Mouse (Mus musculus): ENCODE data around the gene Osr1. TPM values are rescaled to one million over a fixed set of nuclear protein-coding genes. Genes with fewer than 3 reads are reported as not detected.

The Osr1 gene
- polyA plus RNA-seq, 1 experiment from 2014 or later = 0.12 TPM

- H3K36me3 ChIP-seq (replicated peaks; ENCODE audit: insufficient read depth, low read length) = no peaks in the 10 kb centered on the region
- no peak overlapping the region for H3K4me3 ChIP-seq (ENCODE audit: low read depth, low read length)
- no peak overlapping the region for H3K27ac ChIP-seq (ENCODE audit: low read depth)
- H3K4me2 ChIP-seq (ENCODE audit: low read depth, low read length) = no peak overlapping the region
- TF ChIP-seq CTCF (IDR thresholded peaks at IDR 0.05; ENCODE audit: low read depth) = no peak
- TF ChIP-seq EP300 (IDR thresholded peaks at IDR 0.05; ENCODE audit: low read depth) = no peak
- H3K27me3 ChIP-seq (ENCODE audit: insufficient read depth, low read length) = peaks cover 96% of the 10 kb centered on the region
- DNase-seq = no peak
- ATAC-seq = no peak
- WGBS (ENCODE audit: insufficient replicate concordance) = 7% methylated on average over 31 of the region's 31 CpGs
- peaks cover 1% of the 10 kb centered on the region; the same call in 1 of the 2 replicates for H3K4me1 ChIP-seq (ENCODE audit: insufficient read depth)
- H3K9me3 ChIP-seq (ENCODE audit: low read length) = no peaks in the 10 kb centered on the region
- H3K9ac ChIP-seq (replicated peaks) = no peak overlapping the region
Observed at GRCm38 (mm10) chr12:9579301-9580030, 9.6 kb downstream of the Osr1 start.

- Histone ChIP-seq H3K9ac (replicated peaks) (no peak overlapping the region), H3K4me3 (ENCODE audit: low read depth, low read length) (no peak overlapping the region), H3K36me3 (replicated peaks; ENCODE audit: insufficient read depth, low read length) (no peaks in the 10 kb centered on the region), H3K27me3 (ENCODE audit: insufficient read depth, low read length) (peaks cover 92% of the 10 kb centered on the region), H3K4me2 (ENCODE audit: low read depth, low read length) (no peak overlapping the region), H3K27ac (ENCODE audit: low read depth) (no peak overlapping the region), H3K9me3 (ENCODE audit: low read length) (no peaks in the 10 kb centered on the region), H3K4me1 (ENCODE audit: insufficient read depth) (peaks cover 4% of the 10 kb centered on the region)
- DNase-seq = no peak
- ATAC-seq = no peak
- TF ChIP-seq CTCF (IDR thresholded peaks at IDR 0.05; ENCODE audit: low read depth) = no peak
- no peak for TF ChIP-seq EP300 (IDR thresholded peaks at IDR 0.05; ENCODE audit: low read depth)
- WGBS (ENCODE audit: insufficient replicate concordance) = 4% methylated on average over 33 of the region's 33 CpGs
Observed at GRCm38 (mm10) chr12:9580041-9580905, 10.4 kb downstream of the Osr1 start.

GRCm38 (mm10) chr12:9581011-9581410 is 11.1 kb downstream of the Osr1 start:
- Histone ChIP-seq H3K4me1 (ENCODE audit: insufficient read depth) (peaks cover 4% of the 10 kb centered on the region), H3K4me3 (ENCODE audit: low read depth, low read length) (no peak overlapping the region), H3K36me3 (replicated peaks; ENCODE audit: insufficient read depth, low read length) (no peaks in the 10 kb centered on the region), H3K27ac (ENCODE audit: low read depth) (no peak overlapping the region), H3K9ac (replicated peaks) (no peak overlapping the region), H3K4me2 (ENCODE audit: low read depth, low read length) (no peak overlapping the region), H3K27me3 (ENCODE audit: insufficient read depth, low read length) (peaks cover 85% of the 10 kb centered on the region), H3K9me3 (ENCODE audit: low read length) (no peaks in the 10 kb centered on the region)
- TF ChIP-seq CTCF (IDR thresholded peaks at IDR 0.05; ENCODE audit: low read depth) (no peak), EP300 (IDR thresholded peaks at IDR 0.05; ENCODE audit: low read depth) (no peak)
- ATAC-seq (no peak), DNase-seq (no peak)
- WGBS (ENCODE audit: insufficient replicate concordance) = 6% methylated on average over 29 of the region's 30 CpGs

- 8% methylated on average over 12 of the region's 12 CpGs for WGBS (ENCODE audit: insufficient replicate concordance)
- Histone ChIP-seq H3K27me3 (ENCODE audit: insufficient read depth, low read length) (peaks cover 80% of the 10 kb centered on the region), H3K4me2 (ENCODE audit: low read depth, low read length) (no peak overlapping the region), H3K36me3 (replicated peaks; ENCODE audit: insufficient read depth, low read length) (no peaks in the 10 kb centered on the region), H3K27ac (ENCODE audit: low read depth) (no peak overlapping the region), H3K4me3 (ENCODE audit: low read depth, low read length) (no peak overlapping the region), H3K4me1 (ENCODE audit: insufficient read depth) (peaks cover 4% of the 10 kb centered on the region), H3K9ac (replicated peaks) (no peak overlapping the region), H3K9me3 (ENCODE audit: low read length) (no peaks in the 10 kb centered on the region)
- no peak for ATAC-seq
- DNase-seq = no peak
- TF ChIP-seq EP300 (IDR thresholded peaks at IDR 0.05; ENCODE audit: low read depth) = no peak
- no peak for TF ChIP-seq CTCF (IDR thresholded peaks at IDR 0.05; ENCODE audit: low read depth)
Observed at GRCm38 (mm10) chr12:9581506-9581905, 11.6 kb downstream of the Osr1 start.

- no peaks in the 10 kb centered on the region for H3K36me3 ChIP-seq (replicated peaks; ENCODE audit: insufficient read depth, low read length)
- H3K9me3 ChIP-seq (ENCODE audit: low read length) = no peaks in the 10 kb centered on the region
- DNase-seq (no peak), ATAC-seq (no peak)
- no peak overlapping the region for H3K9ac ChIP-seq (replicated peaks)
- no peak for TF ChIP-seq CTCF (IDR thresholded peaks at IDR 0.05; ENCODE audit: low read depth)
- TF ChIP-seq EP300 (IDR thresholded peaks at IDR 0.05; ENCODE audit: low read depth) = no peak
- WGBS (ENCODE audit: insufficient replicate concordance) = 17% methylated on average over 14 of the region's 14 CpGs
- no peak overlapping the region for H3K27ac ChIP-seq (ENCODE audit: low read depth)
- no peak overlapping the region for H3K4me2 ChIP-seq (ENCODE audit: low read depth, low read length)
- no peak overlapping the region for H3K4me3 ChIP-seq (ENCODE audit: low read depth, low read length)
- peaks cover 4% of the 10 kb centered on the region for H3K4me1 ChIP-seq (ENCODE audit: insufficient read depth)
- peaks cover 71% of the 10 kb centered on the region for H3K27me3 ChIP-seq (ENCODE audit: insufficient read depth, low read length)
Observed at GRCm38 (mm10) chr12:9582248-9582995, 12.5 kb downstream of the Osr1 start.

GRCm38 (mm10) chr12:9583380-9583779 is 13.5 kb downstream of the Osr1 start:
- H3K4me3 ChIP-seq (ENCODE audit: low read depth, low read length) = no peak overlapping the region
- no peak overlapping the region for H3K4me2 ChIP-seq (ENCODE audit: low read depth, low read length)
- H3K9ac ChIP-seq (replicated peaks) = no peak overlapping the region
- TF ChIP-seq EP300 (IDR thresholded peaks at IDR 0.05; ENCODE audit: low read depth) (no peak), CTCF (IDR thresholded peaks at IDR 0.05; ENCODE audit: low read depth) (no peak)
- peaks cover 4% of the 10 kb centered on the region for H3K4me1 ChIP-seq (ENCODE audit: insufficient read depth)
- peaks cover 61% of the 10 kb centered on the region for H3K27me3 ChIP-seq (ENCODE audit: insufficient read depth, low read length)
- H3K36me3 ChIP-seq (replicated peaks; ENCODE audit: insufficient read depth, low read length) = no peaks in the 10 kb centered on the region
- DNase-seq (no peak), ATAC-seq (no peak)
- 27% methylated on average over 2 of the region's 2 CpGs for WGBS (ENCODE audit: insufficient replicate concordance)
- H3K27ac ChIP-seq (ENCODE audit: low read depth) = no peak overlapping the region
- H3K9me3 ChIP-seq (ENCODE audit: low read length) = no peaks in the 10 kb centered on the region
